Mouse (Mus musculus): ENCODE measurements around the gene Gm17387. TPM values are rescaled to one million over a fixed set of nuclear protein-coding genes. Genes with fewer than 3 reads are reported as not detected.

Gene Gm17387
- total and polyA plus RNA-seq, 3 experiments = not detected

GRCm38 (mm10) chr7:140989022-140989421, 39.9 kb upstream of the Gm17387 start:
- TF ChIP-seq POLR2AphosphoS5 (IDR thresholded peaks at IDR 0.05; ENCODE audit: borderline replicate concordance, low read depth, low read length) (no peak), JUND (IDR thresholded peaks at IDR 0.05; ENCODE audit: low read depth, low read length) (no peak), MYB (IDR thresholded peaks at IDR 0.05; ENCODE audit: low read depth, low read length) (no peak), TCF12 (IDR thresholded peaks at IDR 0.05; ENCODE audit: low read depth, low read length) (no peak)
- no peak overlapping the region for H3K27ac ChIP-seq (ENCODE audit: control insufficient read depth, low read depth, low read length)
- H3K4me3 ChIP-seq (ENCODE audit: control insufficient read depth in 1 of 2, insufficient read depth in 1 of 2, low read depth in 2 of 2, low read length in 2 of 2) = no peak overlapping the region
- no peak overlapping the region for H3K9ac ChIP-seq (ENCODE audit: control insufficient read depth, low read depth, low read length, poor library complexity, severe bottlenecking)
- H3K27me3 ChIP-seq (ENCODE audit: control insufficient read depth in 1 of 2, insufficient read depth in 2 of 2, low read length in 2 of 2) = peaks cover 0 to 4% of the 10 kb centered on the region in 2 experiments; a peak in 3 of 4 replicates
- H3K79me2 ChIP-seq (ENCODE audit: control insufficient read depth, insufficient read depth, low read length, poor library complexity) = no peaks in the 10 kb centered on the region
- H3K9me3 ChIP-seq (replicated peaks; ENCODE audit: insufficient read depth, low read length) = no peaks in the 10 kb centered on the region
- no peaks in the 10 kb centered on the region for H3K4me1 ChIP-seq (ENCODE audit: control insufficient read depth in 1 of 2, insufficient read depth in 2 of 2, low read length in 2 of 2)
- no peak for DNase-seq (ENCODE audit: low read depth, low spot score)
- H3K36me3 ChIP-seq (ENCODE audit: control insufficient read depth in 1 of 2, insufficient read depth in 2 of 2, low read length in 2 of 2) = no peaks in the 10 kb centered on the region

- TF ChIP-seq POLR2A (IDR thresholded peaks at IDR 0.05; ENCODE audit: control insufficient read depth in 1 of 2, insufficient read depth in 1 of 2, low read depth in 1 of 2, low read length in 2 of 2, poor library complexity in 1 of 2) (no peak), SIN3A (IDR thresholded peaks at IDR 0.05; ENCODE audit: low read length) (no peak), MXI1 (IDR thresholded peaks at IDR 0.05; ENCODE audit: low read depth, low read length) (no peak), ZKSCAN1 (IDR thresholded peaks at IDR 0.05; ENCODE audit: low read depth, low read length) (no peak), POLR2AphosphoS5 (IDR thresholded peaks at IDR 0.05; ENCODE audit: borderline replicate concordance, low read depth, low read length) (no peak), E2F4 (IDR thresholded peaks at IDR 0.05; ENCODE audit: borderline replicate concordance, low read depth, low read length) (no peak), POLR2AphosphoS2 (IDR thresholded peaks at IDR 0.05; ENCODE audit: low read length) (no peak), MAZ (IDR thresholded peaks at IDR 0.05; ENCODE audit: low read depth, low read length) (no peak), MEF2A (IDR thresholded peaks at IDR 0.05; ENCODE audit: extremely low read depth, insufficient replicate concordance, low read depth, low read length, poor library complexity, severe bottlenecking) (no peak), RAD21 (IDR thresholded peaks at IDR 0.05; ENCODE audit: low read depth, low read length) (no peak), ZNF384 (IDR thresholded peaks at IDR 0.05; ENCODE audit: low read depth, low read length) (no peak), MYC (IDR thresholded peaks at IDR 0.05; ENCODE audit: low read depth, low read length) (no peak), MYB (IDR thresholded peaks at IDR 0.05; ENCODE audit: low read depth, low read length) (no peak), SMC3 (IDR thresholded peaks at IDR 0.05; ENCODE audit: low read depth, low read length) (no peak), ETS1 (IDR thresholded peaks at IDR 0.05; ENCODE audit: low read depth, low read length) (no peak), TCF12 (IDR thresholded peaks at IDR 0.05; ENCODE audit: low read depth, low read length) (no peak), MAFK (IDR thresholded peaks at IDR 0.05; ENCODE audit: borderline replicate concordance, low read depth, low read length) (no peak), NELFE (IDR thresholded peaks at IDR 0.05; ENCODE audit: low read depth, low read length) (no peak)
- H3K4me1 ChIP-seq (ENCODE audit: control insufficient read depth in 1 of 2, insufficient read depth in 2 of 2, low read length in 2 of 2) = no peaks in the 10 kb centered on the region
- DNase-seq (ENCODE audit: low read depth, low spot score) = no peak
- no peaks in the 10 kb centered on the region for H3K9me3 ChIP-seq (replicated peaks; ENCODE audit: insufficient read depth, low read length)
- no peak overlapping the region for H3K27ac ChIP-seq (ENCODE audit: control insufficient read depth, low read depth, low read length)
- H3K36me3 ChIP-seq (ENCODE audit: control insufficient read depth in 1 of 2, insufficient read depth in 2 of 2, low read length in 2 of 2) = no peaks in the 10 kb centered on the region
- peaks cover 0 to 4% of the 10 kb centered on the region in 2 experiments; a peak in 3 of 4 replicates for H3K27me3 ChIP-seq (ENCODE audit: control insufficient read depth in 1 of 2, insufficient read depth in 2 of 2, low read length in 2 of 2)
- H3K9ac ChIP-seq (ENCODE audit: control insufficient read depth, low read depth, low read length, poor library complexity, severe bottlenecking) = no peak overlapping the region
- no peak overlapping the region for H3K4me3 ChIP-seq (ENCODE audit: control insufficient read depth in 1 of 2, insufficient read depth in 1 of 2, low read depth in 2 of 2, low read length in 2 of 2)
- no peaks in the 10 kb centered on the region for H3K79me2 ChIP-seq (ENCODE audit: control insufficient read depth, insufficient read depth, low read length, poor library complexity)
These were observed 38.7 kb upstream of the Gm17387 start for GRCm38 (mm10) chr7:140990185-140990584.
